ENCODE assay signal across 11 mouse cellular contexts in genomic region chr16:31326679-31327078, GRCm38 (mm10). TPM values are rescaled to one million over a fixed set of nuclear protein-coding genes. Genes with fewer than 3 reads are reported as not detected.
DNase-seq lines count a peak whose midpoint lies in the region; ATAC-seq and TF ChIP-seq lines count a peak whose summit lies in the region.
"Had no signal": no experiment of that assay in that cellular context is flagged by ENCODE, and none has a peak within 500 bp of the region (broad histone marks: within the 10 kb centered on the region; RNA-seq: fewer than 3 reads in every experiment).

No protein-coding gene starts in this region.

- H3K27ac ChIP-seq in liver, adult 2 months (replicated peaks; ENCODE audit: insufficient read depth, low read depth, low read length), result peak overlapping the region; percentile 15; the same call in 1 of the 2 replicates
- no peak overlapping the region for H3K27ac ChIP-seq in liver, embryonic 11.5 days (ENCODE audit: low read depth, low read length)
- peak overlapping the region; percentile 73 for H3K27ac ChIP-seq in kidney, embryonic 14.5 days (ENCODE audit: low read depth, low read length)
- peak overlapping the region; percentile 32; the same call in 1 of the 2 replicates for H3K27ac ChIP-seq in stomach, embryonic 16.5 days (ENCODE audit: low read length)
- H3K27ac ChIP-seq: hindbrain, postnatal 0 days; limb, embryonic 15.5 days; midbrain, embryonic 15.5 days had no signal

- no peak overlapping the region for H3K9ac ChIP-seq in liver, adult 2 months (ENCODE audit: low read depth, low read length)
- H3K9ac ChIP-seq in liver, embryonic 11.5 days (ENCODE audit: low read depth, low read length), result no peak overlapping the region
- H3K9ac ChIP-seq in kidney, embryonic 14.5 days (ENCODE audit: low read depth, low read length), result no peak overlapping the region
- H3K9ac ChIP-seq in stomach, embryonic 16.5 days (ENCODE audit: low read length), result no peak overlapping the region
- H3K9ac ChIP-seq: limb, embryonic 15.5 days; midbrain, embryonic 15.5 days had no signal

- no peak overlapping the region for H3K4me2 ChIP-seq in liver, embryonic 11.5 days
- no peak overlapping the region; the same call in 1 of the 2 replicates for H3K4me2 ChIP-seq in kidney, embryonic 14.5 days (replicated peaks; ENCODE audit: low read depth, low read length)
- H3K4me2 ChIP-seq in stomach, embryonic 16.5 days (ENCODE audit: low read depth, low read length), result no peak overlapping the region
- H3K4me2 ChIP-seq: limb, embryonic 15.5 days; midbrain, embryonic 15.5 days had no signal

- no peaks in the 10 kb centered on the region for H3K27me3 ChIP-seq in liver, adult 2 months (ENCODE audit: control insufficient read depth, insufficient read depth, low read length)
- H3K27me3 ChIP-seq in liver, embryonic 11.5 days (replicated peaks; ENCODE audit: control insufficient read depth, insufficient read depth, low read length), result no peaks in the 10 kb centered on the region
- H3K27me3 ChIP-seq in kidney, embryonic 14.5 days (ENCODE audit: control insufficient read depth, insufficient read depth, low read length), result no peaks in the 10 kb centered on the region
- H3K27me3 ChIP-seq in stomach, embryonic 16.5 days (ENCODE audit: control insufficient read depth, insufficient read depth, low read length), result no peaks in the 10 kb centered on the region
- H3K27me3 ChIP-seq: limb, embryonic 15.5 days; midbrain, embryonic 15.5 days had no signal

- TF ChIP-seq POLR2A in liver, adult 2 months (IDR thresholded peaks at IDR 0.05; ENCODE audit: extremely low read depth, insufficient read depth, low read length), result no peak

- H3K4me1 ChIP-seq in liver, adult 2 months (ENCODE audit: control insufficient read depth, insufficient read depth, low read length), result 0 out of 2 replicates have a peak, but pooled peaks cover 6% of the 10 kb centered on the region
- no peaks in the 10 kb centered on the region for H3K4me1 ChIP-seq in liver, embryonic 11.5 days (replicated peaks; ENCODE audit: control insufficient read depth, insufficient read depth, low read length)
- peaks cover 14% of the 10 kb centered on the region; the same call in 1 of the 2 replicates for H3K4me1 ChIP-seq in kidney, embryonic 14.5 days (ENCODE audit: control insufficient read depth, insufficient read depth, low read length)
- no peaks in the 10 kb centered on the region for H3K4me1 ChIP-seq in stomach, embryonic 16.5 days (ENCODE audit: control insufficient read depth, insufficient read depth, low read length)
- H3K4me1 ChIP-seq: midbrain, embryonic 15.5 days had no signal

- no peaks in the 10 kb centered on the region for H3K79me2 ChIP-seq in liver, adult 2 months (ENCODE audit: control insufficient read depth, insufficient read depth, low read length)

- no peak for TF ChIP-seq CTCF in liver, adult 2 months (IDR thresholded peaks at IDR 0.05; ENCODE audit: low read depth, low read length)

- ATAC-seq in liver, embryonic 11.5 days (replicated peaks; ENCODE audit: low FRiP score), result no peak
- peak; percentile 76 for ATAC-seq in kidney, embryonic 14.5 days (ENCODE audit: low FRiP score, low TSS enrichment)
- ATAC-seq in stomach, embryonic 16.5 days (ENCODE audit: insufficient read depth, low FRiP score), result peak; percentile 25; the same call in 1 of the 2 replicates
- ATAC-seq: hindbrain, postnatal 0 days; midbrain, embryonic 15.5 days had no signal

- 81% methylated on average over 8 of the region's 8 CpGs for whole genome bisulfite sequencing in liver, adult 2 months
- 60% methylated on average over 8 of the region's 8 CpGs for WGBS in liver, embryonic 11.5 days
- WGBS in kidney, embryonic 14.5 days, result 27% methylated on average over 8 of the region's 8 CpGs
- WGBS in stomach, embryonic 16.5 days, result 51% methylated on average over 8 of the region's 8 CpGs

- H3K36me3 ChIP-seq in liver, adult 2 months (ENCODE audit: control insufficient read depth, insufficient read depth, low read length), result no peaks in the 10 kb centered on the region
- no peaks in the 10 kb centered on the region for H3K36me3 ChIP-seq in liver, embryonic 11.5 days (ENCODE audit: control insufficient read depth, insufficient read depth, low read length)
- H3K36me3 ChIP-seq in kidney, embryonic 14.5 days (ENCODE audit: control insufficient read depth, insufficient read depth, low read length), result no peaks in the 10 kb centered on the region
- no peaks in the 10 kb centered on the region for H3K36me3 ChIP-seq in stomach, embryonic 16.5 days (ENCODE audit: control insufficient read depth, insufficient read depth, low read length)
- H3K36me3 ChIP-seq: limb, embryonic 15.5 days; midbrain, embryonic 15.5 days had no signal

- H3K4me3 ChIP-seq in liver, adult 2 months (ENCODE audit: insufficient read depth, low read depth, low read length), result no peak overlapping the region
- no peak overlapping the region for H3K4me3 ChIP-seq in liver, embryonic 11.5 days (ENCODE audit: low read depth, low read length)
- no peak overlapping the region for H3K4me3 ChIP-seq in kidney, embryonic 14.5 days (ENCODE audit: low read length)
- H3K4me3 ChIP-seq in stomach, embryonic 16.5 days (replicated peaks; ENCODE audit: low read length), result no peak overlapping the region
- H3K4me3 ChIP-seq: limb, embryonic 15.5 days; midbrain, embryonic 15.5 days had no signal

- H3K9me3 ChIP-seq in liver, embryonic 11.5 days (ENCODE audit: control insufficient read depth, low read length), result no peaks in the 10 kb centered on the region
- no peaks in the 10 kb centered on the region for H3K9me3 ChIP-seq in kidney, embryonic 14.5 days (ENCODE audit: control insufficient read depth, low read length)
- no peaks in the 10 kb centered on the region for H3K9me3 ChIP-seq in stomach, embryonic 16.5 days (replicated peaks; ENCODE audit: control insufficient read depth, low read length)
- H3K9me3 ChIP-seq: limb, embryonic 15.5 days; midbrain, embryonic 15.5 days had no signal

- no peak for DNase-seq in liver, adult 2 months (ENCODE audit: extremely low read depth, low read depth, low spot score)
- no peak for DNase-seq in liver, embryonic 11.5 days (ENCODE audit: low spot score)
- peak; percentile 81 to 82 for DNase-seq in heart, adult 9 months (ENCODE audit: low spot score in 2 of 2)
- no peak for DNase-seq in layer of hippocampus, postnatal 36 days
- DNase-seq in cerebellum, postnatal 4 days (ENCODE audit: low spot score in 2 of 2), result no peak
- DNase-seq: cerebellum, adult 11 months had no signal

RNA-seq across cellular contexts. Expression of gene Apod, which starts 12.1 kb away (rescaled TPM):
- not detected in 2 replicates for total RNA-seq in liver, adult 2 months (2014; rRNA removed)
- polyA plus RNA-seq in liver, adult 2 months (2012; rRNA removed), result not detected in 2 replicates
- polyA plus RNA-seq in liver, embryonic 11.5 days (2014; fragmentation: Nextera tagmentation; extraction: Ambion mirVana), result 0.51 TPM in 1 of 2 replicates, not detected in the other
- 0.47 TPM in 2 replicates for polyA plus RNA-seq in kidney, embryonic 14.5 days (2014; fragmentation: Nextera tagmentation; extraction: Ambion mirVana)
- 0.83 and 1.5 TPM in 2 replicates for polyA plus RNA-seq in stomach, embryonic 16.5 days (2015; fragmentation: Nextera tagmentation; extraction: Ambion mirVana)
- 100 to 1,000 TPM; 103 to 127 TPM for total RNA-seq in layer of hippocampus, postnatal 36 days (2021)

RNA-seq across cellular contexts. Expression of gene Ppp1r2, which starts 51.6 kb away (rescaled TPM):
- 14.9 and 15.9 TPM in 2 replicates for total RNA-seq in liver, adult 2 months (2014; rRNA removed)
- polyA plus RNA-seq in liver, adult 2 months (2012; rRNA removed), result 11.5 and 17.4 TPM in 2 replicates
- polyA plus RNA-seq in liver, embryonic 11.5 days (2014; fragmentation: Nextera tagmentation; extraction: Ambion mirVana), result 68.0 and 69.0 TPM in 2 replicates
- 77.0 and 98.6 TPM in 2 replicates for polyA plus RNA-seq in kidney, embryonic 14.5 days (2014; fragmentation: Nextera tagmentation; extraction: Ambion mirVana)
- polyA plus RNA-seq in stomach, embryonic 16.5 days (2015; fragmentation: Nextera tagmentation; extraction: Ambion mirVana), result 86.4 and 93.2 TPM in 2 replicates
- 10 to 100 TPM; 92.4 to 97.8 TPM for total RNA-seq in layer of hippocampus, postnatal 36 days (2021)

Comparison
In these comparisons a context has a peak if more than half of its experiments do, and no peak if none do; other contexts are left out.
1. DNase-seq: peak in heart, adult 9 months (2 of 2); none in liver, adult 2 months (single experiment), liver, embryonic 11.5 days (single experiment), layer of hippocampus, postnatal 36 days (0 of 2) and cerebellum, postnatal 4 days (0 of 2).